Mouse (Mus musculus) retina, postnatal 7 days (tissue): Measurements from ENCODE around the gene Tll2.

Experiments
- DNase-seq: peaks from one replicate; pipeline ENCODE4 v3.0.0-alpha.2; 2012; ENCODE audit warnings: low read depth, low spot score

The Tll2 gene

GRCm38 (mm10) chr19:41206811-41207344 lies at the start of gene Tll2:
Tll2 (minus strand) TSS chr19:41206835.
- no peak for DNase-seq

GRCm38 (mm10) chr19:41254584-41254983 lies 47.9 kb upstream of the Tll2 start:
- DNase-seq = no peak

- DNase-seq = no peak
These were observed 42.3 kb upstream of the Tll2 start for GRCm38 (mm10) chr19:41248968-41249367.

- no peak for DNase-seq
These were observed 41.6 kb upstream of the Tll2 start for GRCm38 (mm10) chr19:41248271-41248670.

- no peak for DNase-seq
These were observed 39.6 kb upstream of the Tll2 start for GRCm38 (mm10) chr19:41246271-41246670.

- DNase-seq = peak; percentile 33
These were observed 37.9 kb upstream of the Tll2 start for GRCm38 (mm10) chr19:41244581-41244980.

GRCm38 (mm10) chr19:41241997-41242396 lies 35.4 kb upstream of the Tll2 start:
- no peak for DNase-seq

GRCm38 (mm10) chr19:41233698-41234097 lies 27.1 kb upstream of the Tll2 start:
- no peak for DNase-seq

GRCm38 (mm10) chr19:41208326-41208725 lies 1.7 kb upstream of the Tll2 start:
- DNase-seq = no peak

GRCm38 (mm10) chr19:41206041-41206810 lies 409 bp downstream of the Tll2 start:
- DNase-seq = no peak

- no peak for DNase-seq
These were observed 2.2 kb downstream of the Tll2 start for GRCm38 (mm10) chr19:41204159-41205081.

- DNase-seq = no peak
These were observed 9.0 kb downstream of the Tll2 start for GRCm38 (mm10) chr19:41197606-41198005.

GRCm38 (mm10) chr19:41193379-41193778 lies 13.3 kb downstream of the Tll2 start:
- no peak for DNase-seq

- DNase-seq = no peak
These were observed 13.7 kb downstream of the Tll2 start for GRCm38 (mm10) chr19:41192953-41193352.

- no peak for DNase-seq
These were observed 14.9 kb downstream of the Tll2 start for GRCm38 (mm10) chr19:41191724-41192123.

GRCm38 (mm10) chr19:41190876-41191434 lies 15.7 kb downstream of the Tll2 start:
- no peak for DNase-seq

GRCm38 (mm10) chr19:41177331-41177730 lies 29.3 kb downstream of the Tll2 start:
- peak; percentile 39 for DNase-seq

GRCm38 (mm10) chr19:41176881-41177280 lies 29.8 kb downstream of the Tll2 start:
- DNase-seq = no peak

GRCm38 (mm10) chr19:41165914-41166235 lies 40.8 kb downstream of the Tll2 start:
- DNase-seq = no peak

GRCm38 (mm10) chr19:41165144-41165913 lies 41.3 kb downstream of the Tll2 start:
- DNase-seq = no peak

- DNase-seq = no peak
These were observed 42.1 kb downstream of the Tll2 start for GRCm38 (mm10) chr19:41164447-41165095.
